Mouse (Mus musculus): Measurements from ENCODE around the gene Ikbke.

DNA sequence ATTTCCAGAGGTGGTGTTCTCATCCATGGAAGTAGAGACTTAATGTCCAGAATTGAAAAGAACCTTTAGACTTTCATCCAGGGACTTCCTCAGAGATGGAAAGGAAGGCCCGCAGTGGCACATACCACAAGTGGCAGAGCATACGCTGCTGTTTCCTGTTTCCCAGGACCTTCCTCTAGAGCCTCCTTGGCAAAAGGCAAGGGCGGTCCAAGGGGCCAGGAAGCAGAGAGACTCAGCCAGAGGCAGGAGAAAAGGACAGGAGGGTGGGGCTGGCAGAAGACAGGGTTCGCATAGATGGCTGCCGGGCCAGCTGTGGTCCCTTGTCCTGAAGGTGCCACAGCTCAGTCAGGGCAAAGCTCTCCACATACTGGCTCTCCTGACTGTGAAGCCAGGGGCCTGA is 66.5 kb downstream of the Ikbke start:
- TF ChIP-seq EP300 (IDR thresholded peaks at IDR 0.05; ENCODE audit: low read depth) (no peak), CTCF (IDR thresholded peaks at IDR 0.05; ENCODE audit: low read depth) (no peak)
